Mouse (Mus musculus) small intestine, adult 2 months (tissue): ENCODE measurements around the gene Snapc1. TPM values are rescaled to one million over a fixed set of nuclear protein-coding genes. Genes with fewer than 3 reads are reported as not detected.
A peak's percentile ranks its signal among the peaks of the same experiment; 100 is the strongest.

Experiments used
- H3K27ac ChIP-seq: fragments of 200-500 bp; 2 replicates; pipeline ENCODE4 v1.5.1; 2012; ENCODE audit warnings: low read depth, low read length, control low read depth, inconsistent platforms; ENCODE audit not compliant: insufficient read depth
- H3K27me3 ChIP-seq: fragments of 200-500 bp; 2 replicates; pipeline ENCODE4 v1.6.1; 2012; ENCODE audit warnings: mild to moderate bottlenecking, moderate library complexity, low read length, inconsistent platforms; ENCODE audit not compliant: control insufficient read depth, insufficient read depth
- H3K36me3 ChIP-seq: fragments of 200-500 bp; 2 replicates; pipeline ENCODE4 v1.6.1; 2012; ENCODE audit warnings: mild to moderate bottlenecking, low read length, control low read depth, inconsistent platforms; ENCODE audit not compliant: control insufficient read depth, insufficient read depth
- H3K4me1 ChIP-seq: fragments of 200-500 bp; 2 replicates; pipeline ENCODE4 v1.6.1; 2012; ENCODE audit warnings: low read length, inconsistent platforms, mixed read lengths; ENCODE audit not compliant: control insufficient read depth, insufficient read depth, insufficient read length
- H3K4me3 ChIP-seq: fragments of 200-500 bp; 2 replicates; pipeline ENCODE4 v1.5.1; 2012; ENCODE audit warnings: low read depth, mild to moderate bottlenecking, control low read depth, inconsistent platforms, low read length, moderate library complexity
- CTCF ChIP-seq: fragments of 200-500 bp; IDR thresholded peaks from 2 replicates; pipeline ENCODE4 v1.5.1; 2012; ENCODE audit warnings: low read depth, mild to moderate bottlenecking, control low read depth, inconsistent platforms, low read length, moderate library complexity, mixed read lengths; ENCODE audit not compliant: insufficient replicate concordance, insufficient read length; ENCODE audit errors: extremely low read depth
- POLR2A ChIP-seq: fragments of 200-500 bp; IDR thresholded peaks from 2 replicates; pipeline ENCODE4 v1.6.1; 2012; ENCODE audit warnings: low read depth, mild to moderate bottlenecking, control low read depth, inconsistent platforms, low read length, moderate library complexity
- WGBS: fragments of 180-500 bp; shearing (Covaris S2); methylation state at CpG from one replicate; pipeline ENCODE4 v1.1.7; 2018; 5-methylcytosine and 5-hydroxymethylcytosine counted together
- polyA plus RNA-seq: library from polyadenylated mRNA; depleted of rRNA; stranded (reverse); fragments of >200 nt; gene quantifications from 2 replicates; pipeline ENCODE4 v1.2.3, GENCODE M21; 2012

Snapc1 gene
- polyA plus RNA-seq, 1 experiment, result 2.8 TPM

DNA sequence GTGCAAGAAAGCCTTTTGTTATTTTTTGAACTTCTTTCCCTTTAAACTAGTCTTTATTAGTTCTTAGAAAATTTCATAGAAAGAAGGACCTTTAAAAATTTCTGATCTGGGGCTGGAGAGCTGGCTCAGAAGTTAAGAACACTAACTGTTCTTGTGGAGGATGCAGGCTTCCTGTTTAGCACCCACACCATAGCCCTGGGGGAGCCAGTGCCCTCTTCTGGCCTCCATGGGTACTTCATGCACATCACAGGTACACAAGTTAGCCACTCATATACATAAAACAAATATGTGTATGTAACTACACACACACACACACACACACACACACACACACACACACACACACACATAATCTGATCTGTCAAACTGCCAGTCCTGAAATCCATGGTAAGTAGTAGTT, 25.3 kb downstream of the Snapc1 start:
- Histone ChIP-seq H3K27me3 (0 out of 2 replicates have a peak, but pooled peaks cover 3% of the 10 kb centered on the region), H3K27ac (no peak overlapping the region), H3K4me3 (no peak overlapping the region), H3K4me1 (no peaks in the 10 kb centered on the region), H3K36me3 (peaks cover 9% of the 10 kb centered on the region)
- TF ChIP-seq CTCF (peak; percentile 64; the same call in 1 of the 2 replicates), POLR2A (no peak)

DNA sequence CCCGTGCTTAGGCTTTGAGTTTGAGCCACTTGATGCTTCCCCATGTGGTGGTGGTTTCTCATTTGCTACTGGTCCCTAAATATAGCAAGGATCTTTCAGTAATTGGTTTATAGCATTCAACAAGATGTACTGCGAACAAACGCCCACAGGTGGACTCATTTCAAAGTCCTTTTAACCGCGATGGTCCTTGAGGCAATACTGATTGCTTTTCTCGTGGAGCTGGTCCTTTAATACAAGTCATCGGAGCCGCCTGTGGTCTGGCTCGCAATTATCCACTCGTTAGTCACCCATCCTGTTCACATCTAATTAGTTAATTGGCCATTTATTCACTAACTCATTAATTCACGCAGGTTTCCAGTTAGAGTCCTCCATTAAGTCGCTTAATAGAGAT, 32.6 kb downstream of the Snapc1 start:
- H3K4me1 ChIP-seq, result no peaks in the 10 kb centered on the region
- no peak overlapping the region for H3K27ac ChIP-seq
- no peak overlapping the region for H3K4me3 ChIP-seq
- peaks cover 22% of the 10 kb centered on the region for H3K27me3 ChIP-seq
- WGBS, result 56% methylated on average over 12 of the region's 12 CpGs
- TF ChIP-seq POLR2A, result no peak
- no peaks in the 10 kb centered on the region for H3K36me3 ChIP-seq

DNA sequence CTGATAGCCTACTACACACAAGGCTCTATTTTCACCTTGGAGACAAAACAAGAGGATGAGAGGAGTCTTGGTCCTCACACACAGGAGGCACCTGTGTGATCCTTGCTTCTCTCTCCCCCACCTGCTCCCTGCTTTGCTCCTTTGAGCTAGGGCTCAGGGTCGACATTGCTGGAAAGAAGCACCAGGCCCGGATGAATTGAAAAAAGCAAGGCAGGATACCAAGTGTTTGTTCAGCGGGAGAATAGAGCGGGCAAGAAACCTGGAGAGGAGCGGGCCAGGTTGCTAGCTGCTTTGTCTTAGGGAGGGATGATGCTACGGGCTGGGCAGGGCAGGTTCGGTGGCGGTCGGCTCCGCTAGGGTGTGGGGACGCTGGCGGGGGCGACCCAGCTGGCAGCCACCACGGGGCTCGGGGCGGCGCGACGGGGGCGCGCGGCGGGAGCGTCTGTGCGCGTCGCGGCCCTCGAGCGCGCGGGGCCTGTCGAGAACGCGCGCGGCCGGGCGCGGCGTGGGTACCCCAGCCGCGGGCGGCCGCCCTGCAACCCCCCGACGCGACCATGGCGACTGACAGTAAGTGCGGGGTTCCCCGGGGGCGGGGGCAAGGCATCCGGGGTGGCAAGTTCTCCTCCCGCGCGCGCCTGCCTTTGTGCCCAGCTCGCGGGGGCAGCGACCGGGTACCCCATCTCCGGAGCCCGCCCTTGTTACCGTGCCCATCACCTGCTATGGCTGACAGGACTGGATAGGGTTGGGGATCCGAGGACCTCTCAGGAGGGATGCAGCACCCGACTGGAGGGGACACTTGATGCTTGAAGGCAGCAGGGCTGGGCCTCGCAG, 33.2 kb downstream of the Snapc1 start, which contains the start of gene Syt16:
TSS of gene Syt16 (plus strand) at position 365 of the 831 bp plus-strand sequence.
- 4% methylated on average over 67 of the region's 67 CpGs for WGBS
- Histone ChIP-seq H3K4me3 (peak within 1 kb of the TSS; percentile 14; the same call in 1 of the 2 replicates), H3K36me3 (no peaks in the 10 kb centered on the region), H3K27me3 (peaks cover 22% of the 10 kb centered on the region), H3K27ac (no peak within 1 kb of the TSS), H3K4me1 (no peaks in the 10 kb centered on the region)
- no peak for TF ChIP-seq POLR2A
- TF ChIP-seq CTCF, result no peak

DNA sequence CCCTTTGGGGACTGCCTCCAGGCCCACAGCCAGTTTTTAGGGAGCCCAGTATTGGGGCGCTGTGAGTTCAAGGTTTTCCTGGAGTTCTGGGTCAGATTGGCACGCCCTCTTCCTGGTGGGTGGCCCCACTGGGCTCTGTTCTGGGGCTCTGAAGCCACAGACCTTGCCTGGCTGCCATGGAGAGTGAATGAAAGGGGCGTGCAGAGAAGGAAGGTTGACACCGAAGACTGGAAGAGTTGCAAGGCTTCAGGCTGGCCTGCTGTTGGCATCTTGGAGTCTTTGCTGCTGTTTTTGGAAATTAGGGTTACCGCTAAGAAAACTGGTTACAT, 33.8 kb downstream of the Snapc1 start:
- peaks cover 22% of the 10 kb centered on the region for H3K27me3 ChIP-seq
- no peaks in the 10 kb centered on the region for H3K36me3 ChIP-seq
- TF ChIP-seq CTCF, result no peak
- no peak for TF ChIP-seq POLR2A
- no peak overlapping the region for H3K4me3 ChIP-seq
- 47% methylated on average over 5 of the region's 5 CpGs for WGBS
- H3K27ac ChIP-seq, result no peak overlapping the region
- no peaks in the 10 kb centered on the region for H3K4me1 ChIP-seq

DNA sequence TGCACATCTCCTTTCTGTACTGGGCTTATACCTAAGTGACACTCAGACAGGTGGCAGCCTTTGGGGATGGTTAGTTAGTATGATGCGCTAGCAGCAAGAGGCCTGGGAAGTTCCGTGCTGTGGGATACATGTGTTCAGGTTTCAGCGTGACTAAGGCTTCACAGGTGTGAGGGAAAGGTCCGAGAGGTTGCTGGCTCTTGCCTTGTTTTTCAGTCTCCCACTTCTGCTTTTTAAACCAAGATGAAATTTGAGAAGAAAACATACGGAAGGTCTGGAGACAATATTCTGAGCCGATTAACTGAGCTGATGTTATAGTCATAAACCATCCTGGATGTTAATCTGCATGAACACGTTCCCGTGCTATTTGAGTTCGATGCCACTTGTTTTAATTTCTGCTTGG, 38.2 kb downstream of the Snapc1 start:
- no peaks in the 10 kb centered on the region for H3K36me3 ChIP-seq
- H3K27me3 ChIP-seq, result peaks cover 10% of the 10 kb centered on the region
- no peaks in the 10 kb centered on the region for H3K4me1 ChIP-seq
- no peak overlapping the region for H3K4me3 ChIP-seq
- no peak for TF ChIP-seq POLR2A
- no peak for TF ChIP-seq CTCF
- WGBS, result 86% methylated on average over 9 of the region's 9 CpGs
- H3K27ac ChIP-seq, result no peak overlapping the region

DNA sequence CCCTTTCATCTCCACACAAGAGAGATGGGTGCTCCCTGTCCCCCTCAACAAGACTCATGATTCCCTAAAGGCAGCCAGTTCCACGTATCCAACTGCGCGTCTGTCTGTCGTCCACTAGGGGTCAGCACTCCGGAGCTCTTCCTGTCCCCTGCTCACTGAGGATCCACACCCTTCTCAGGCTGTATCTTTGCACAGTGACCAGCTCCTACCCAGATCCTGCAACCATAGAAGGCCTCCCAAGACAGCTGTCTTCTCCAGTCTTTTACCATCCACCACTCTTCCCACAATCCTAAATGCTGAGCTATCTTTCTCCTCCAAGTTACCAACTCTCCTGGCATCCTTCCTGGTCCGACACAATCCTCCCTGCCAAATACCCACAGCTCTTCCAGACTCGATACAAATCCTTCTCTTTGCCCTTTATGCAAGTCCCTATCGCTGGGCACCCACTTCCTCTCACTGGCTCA, 45.2 kb downstream of the Snapc1 start:
- 21% methylated on average over 8 of the region's 8 CpGs for WGBS
- no peak overlapping the region for H3K4me3 ChIP-seq
- H3K27me3 ChIP-seq, result no peaks in the 10 kb centered on the region
- H3K36me3 ChIP-seq, result no peaks in the 10 kb centered on the region
- no peaks in the 10 kb centered on the region for H3K4me1 ChIP-seq
- H3K27ac ChIP-seq, result no peak overlapping the region
- TF ChIP-seq CTCF (peak; percentile 90), POLR2A (no peak)

DNA sequence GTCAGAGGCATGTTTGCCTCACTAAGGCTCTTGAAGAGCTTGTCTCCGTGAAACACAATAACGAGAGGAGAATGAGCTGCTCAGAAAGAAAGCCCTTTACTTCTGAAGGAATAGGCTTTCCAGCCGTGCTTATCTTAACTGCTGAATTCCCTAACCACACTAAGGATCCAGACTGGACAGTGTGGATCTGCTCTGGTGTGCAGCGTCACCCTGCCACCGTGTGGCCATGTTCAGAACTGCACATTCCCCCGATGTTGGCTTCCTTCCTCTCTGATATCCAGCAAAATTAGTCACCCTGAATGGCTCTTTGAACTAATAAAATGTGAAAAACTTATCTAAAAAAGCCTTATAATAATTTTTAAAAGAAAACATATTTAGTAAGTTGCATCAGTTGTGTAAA, 49.5 kb downstream of the Snapc1 start:
- TF ChIP-seq POLR2A (no peak), CTCF (peak; percentile 97)
- Histone ChIP-seq H3K36me3 (no peaks in the 10 kb centered on the region), H3K27me3 (no peaks in the 10 kb centered on the region), H3K4me1 (no peaks in the 10 kb centered on the region), H3K27ac (no peak overlapping the region), H3K4me3 (no peak overlapping the region)
- 2% methylated on average over 6 of the region's 6 CpGs for WGBS
